15 mouse cellular contexts compared by ENCODE assay signal in the genomic region with DNA sequence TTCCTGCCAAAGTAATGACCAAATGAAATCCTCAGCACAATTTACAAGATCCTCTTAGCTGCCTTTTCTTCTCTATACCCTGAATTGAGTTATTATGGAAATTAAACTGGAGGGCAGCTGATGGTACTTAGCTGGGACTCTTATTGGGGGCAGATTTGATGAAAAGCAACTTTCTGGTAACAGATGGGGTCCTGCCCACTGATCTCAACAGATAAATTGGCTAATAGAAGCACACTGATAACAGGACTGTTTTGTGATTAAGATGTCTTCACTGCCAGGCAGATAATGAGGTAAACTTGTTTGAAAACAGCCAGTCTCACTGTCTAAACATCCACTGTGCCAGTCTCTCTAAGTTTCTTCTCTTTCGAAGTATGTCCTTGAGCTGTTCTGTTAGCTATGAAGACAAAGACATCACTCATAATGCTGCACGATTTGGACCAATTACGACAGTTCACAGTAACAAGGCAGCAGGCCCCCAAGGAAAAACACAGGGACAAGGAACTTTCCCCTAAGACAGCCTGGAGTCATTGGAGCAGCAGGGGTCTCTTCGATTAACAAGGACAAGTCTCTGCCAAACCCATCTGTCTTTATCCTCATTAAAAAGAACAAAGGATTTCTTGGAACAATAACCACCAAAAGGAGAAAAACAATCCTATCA.
A peak's percentile ranks its signal among the peaks of the same experiment; 100 is the strongest.
DNase-seq lines count a peak whose midpoint lies in the region; ATAC-seq and TF ChIP-seq lines count a peak whose summit lies in the region.
"Had no signal": no experiment of that assay in that cellular context is flagged by ENCODE, and none has a peak within 500 bp of the region (broad histone marks: within the 10 kb centered on the region; RNA-seq: fewer than 3 reads in every experiment).

No protein-coding gene starts in this region.

- H3K9me3 ChIP-seq in forebrain, embryonic 10.5 days, result no peaks in the 10 kb centered on the region
- no peaks in the 10 kb centered on the region for H3K9me3 ChIP-seq in forebrain, postnatal 0 days (ENCODE audit: low read length)
- no peaks in the 10 kb centered on the region for H3K9me3 ChIP-seq in hindbrain, embryonic 13.5 days
- no peaks in the 10 kb centered on the region for H3K9me3 ChIP-seq in midbrain, embryonic 15.5 days
- H3K9me3 ChIP-seq: heart, embryonic 10.5 days had no signal

- peak; percentile 37 for DNase-seq in forebrain, embryonic 10.5 days (ENCODE audit: extremely low spot score, low spot score)
- no peak for DNase-seq in forebrain, postnatal 0 days
- peak; percentile 21 for DNase-seq in embryo, embryonic 11 days
- DNase-seq in urinary bladder, postnatal 10 days (ENCODE audit: low spot score), result no peak
- no peak for DNase-seq in c-Kit-positive CD71-positive TER-119-positive erythroid progenitor cells, embryonic 14.5 days (ENCODE audit: low spot score)
- DNase-seq in heart, postnatal 25 days (ENCODE audit: low spot score), result no peak
- DNase-seq: cerebellum, postnatal 36 days; heart, postnatal 4 days; kidney, adult 8-10 months; liver; lung, embryonic 14.5 days; right cerebral cortex, adult 18-20 months had no signal

- no peak for ATAC-seq in forebrain, postnatal 0 days
- peak; percentile 13; the same call in 1 of the 2 replicates for ATAC-seq in hindbrain, embryonic 13.5 days (ENCODE audit: low FRiP score)
- no peak; the same call in 1 of the 2 replicates for ATAC-seq in midbrain, embryonic 15.5 days (replicated peaks)

- H3K36me3 ChIP-seq in forebrain, embryonic 10.5 days (replicated peaks), result peaks cover 69% of the 10 kb centered on the region
- H3K36me3 ChIP-seq in forebrain, postnatal 0 days (ENCODE audit: insufficient read depth), result 0 out of 2 replicates have a peak, but pooled peaks cover under 1% of the 10 kb centered on the region
- H3K36me3 ChIP-seq in hindbrain, embryonic 13.5 days, result peaks cover 25% of the 10 kb centered on the region
- H3K36me3 ChIP-seq in midbrain, embryonic 15.5 days (replicated peaks), result 0 out of 2 replicates have a peak, but pooled peaks cover 3% of the 10 kb centered on the region

- H3K27me3 ChIP-seq in forebrain, embryonic 10.5 days (ENCODE audit: poor library complexity, severe bottlenecking), result peaks cover 25% of the 10 kb centered on the region; the same call in 1 of the 2 replicates
- H3K27me3 ChIP-seq in forebrain, postnatal 0 days (ENCODE audit: insufficient read depth, low read length), result no peaks in the 10 kb centered on the region
- H3K27me3 ChIP-seq in hindbrain, embryonic 13.5 days, result no peaks in the 10 kb centered on the region
- no peaks in the 10 kb centered on the region for H3K27me3 ChIP-seq in midbrain, embryonic 15.5 days (replicated peaks)

- 8% methylated on average over 4 of the region's 4 CpGs for WGBS in forebrain, embryonic 10.5 days
- WGBS in forebrain, postnatal 0 days, result 6% methylated on average over 4 of the region's 4 CpGs
- WGBS in hindbrain, embryonic 13.5 days, result 10% methylated on average over 4 of the region's 4 CpGs
- 4% methylated on average over 4 of the region's 4 CpGs for WGBS in midbrain, embryonic 15.5 days

- intact Hi-C loops in heart, postnatal 25 days (cut with DNase I), result loop anchor here (5.0 kb wide), 1 partner anchor 39 kb away; no protein-coding TSS in a partner anchor

- no peak for TF ChIP-seq CTCF in forebrain, postnatal 0 days (IDR thresholded peaks at IDR 0.05; ENCODE audit: low read depth)

- H3K9ac ChIP-seq in forebrain, postnatal 0 days, result no peak overlapping the region
- no peak overlapping the region for H3K9ac ChIP-seq in hindbrain, embryonic 13.5 days
- 0 out of 2 replicates have a peak overlapping the region, but pooled peaks have one; percentile 17 for H3K9ac ChIP-seq in midbrain, embryonic 15.5 days
- H3K9ac ChIP-seq: lung, embryonic 14.5 days had no signal

- H3K27ac ChIP-seq in forebrain, embryonic 10.5 days, result peak overlapping the region; percentile 2; the same call in 1 of the 2 replicates
- H3K27ac ChIP-seq in forebrain, postnatal 0 days (ENCODE audit: low read depth, low read length), result no peak overlapping the region
- H3K27ac ChIP-seq in hindbrain, embryonic 13.5 days, result peak overlapping the region; percentile 72
- peak overlapping the region; percentile 49; the same call in 1 of the 2 replicates for H3K27ac ChIP-seq in midbrain, embryonic 15.5 days
- H3K27ac ChIP-seq: heart, embryonic 10.5 days had no signal

- no peak overlapping the region for H3K4me3 ChIP-seq in forebrain, embryonic 10.5 days
- H3K4me3 ChIP-seq in forebrain, postnatal 0 days (ENCODE audit: low read depth, low read length), result no peak overlapping the region
- H3K4me3 ChIP-seq in hindbrain, embryonic 13.5 days, result no peak overlapping the region
- H3K4me3 ChIP-seq in midbrain, embryonic 15.5 days, result no peak overlapping the region
- H3K4me3 ChIP-seq: heart, embryonic 10.5 days had no signal

- H3K4me2 ChIP-seq in forebrain, postnatal 0 days (ENCODE audit: low read depth), result no peak overlapping the region
- no peak overlapping the region for H3K4me2 ChIP-seq in hindbrain, embryonic 13.5 days
- no peak overlapping the region for H3K4me2 ChIP-seq in midbrain, embryonic 15.5 days
- H3K4me2 ChIP-seq: lung, embryonic 14.5 days had no signal

- peaks cover 22% of the 10 kb centered on the region for H3K4me1 ChIP-seq in forebrain, embryonic 10.5 days
- no peaks in the 10 kb centered on the region for H3K4me1 ChIP-seq in forebrain, postnatal 0 days (ENCODE audit: insufficient read depth)
- peaks cover 16% of the 10 kb centered on the region for H3K4me1 ChIP-seq in hindbrain, embryonic 13.5 days (replicated peaks)
- H3K4me1 ChIP-seq in midbrain, embryonic 15.5 days, result peaks cover 11% of the 10 kb centered on the region
- H3K4me1 ChIP-seq: heart, embryonic 10.5 days had no signal

Comparison
In these comparisons a context has a peak if more than half of its experiments do, and no peak if none do; other contexts are left out.
1. DNase-seq: peak in forebrain, embryonic 10.5 days (single experiment) and embryo, embryonic 11 days (single experiment); none in forebrain, postnatal 0 days (single experiment), urinary bladder, postnatal 10 days (single experiment), c-Kit-positive CD71-positive TER-119-positive erythroid progenitor cells, embryonic 14.5 days (single experiment) and heart, postnatal 25 days (single experiment).